In genomic region chr5:70995617-70996325, GRCm38 (mm10) we compare ENCODE assay signal across 10 mouse cellular contexts.
DNase-seq lines count a peak whose midpoint lies in the region; ATAC-seq lines count a peak whose summit lies in the region.
"Had no signal": no experiment of that assay in that cellular context is flagged by ENCODE, and none has a peak within 500 bp of the region (broad histone marks: within the 10 kb centered on the region; RNA-seq: fewer than 3 reads in every experiment).

No protein-coding gene starts in this region.

- no peaks in the 10 kb centered on the region for H3K36me3 ChIP-seq in midbrain, embryonic 16.5 days (ENCODE audit: control insufficient read depth, insufficient read depth, low read length)
- H3K36me3 ChIP-seq in heart, embryonic 10.5 days: no peaks in the 10 kb centered on the region
- H3K36me3 ChIP-seq: heart, embryonic 15.5 days; liver, embryonic 15.5 days had no signal

- peak; percentile 9 for DNase-seq in cerebellum, adult 11 months
- DNase-seq in cerebellum, postnatal 10 days: peak; percentile 90 to 95
- DNase-seq in layer of hippocampus, adult 9-10 months (ENCODE audit: low spot score): peak; percentile 49
- DNase-seq in heart, embryonic 10.5 days (ENCODE audit: low spot score): no peak
- no peak for DNase-seq in ovary, postnatal 36 days (ENCODE audit: low spot score)
- DNase-seq in heart, postnatal 36 days: no peak

- H3K4me2 ChIP-seq in midbrain, embryonic 16.5 days (ENCODE audit: low read length): no peak overlapping the region
- H3K4me2 ChIP-seq: heart, embryonic 15.5 days; liver, embryonic 15.5 days had no signal

- H3K4me3 ChIP-seq in midbrain, embryonic 16.5 days (ENCODE audit: low read depth, low read length): no peak overlapping the region
- H3K4me3 ChIP-seq in heart, embryonic 10.5 days: no peak overlapping the region
- H3K4me3 ChIP-seq: heart, embryonic 15.5 days; liver, embryonic 15.5 days had no signal

- 66% methylated on average over 13 of the region's 13 CpGs for WGBS in midbrain, embryonic 16.5 days
- 71% methylated on average over 13 of the region's 13 CpGs for WGBS in heart, embryonic 10.5 days

- peak; percentile 83 for ATAC-seq in midbrain, embryonic 16.5 days

- H3K4me1 ChIP-seq in midbrain, embryonic 16.5 days (ENCODE audit: control insufficient read depth, insufficient read depth, low read length): no peaks in the 10 kb centered on the region
- no peaks in the 10 kb centered on the region for H3K4me1 ChIP-seq in heart, embryonic 10.5 days
- H3K4me1 ChIP-seq: heart, embryonic 15.5 days; liver, embryonic 15.5 days had no signal

- H3K9me3 ChIP-seq in midbrain, embryonic 16.5 days (replicated peaks; ENCODE audit: control insufficient read depth, low read length, poor library complexity, severe bottlenecking): no peaks in the 10 kb centered on the region
- H3K9me3 ChIP-seq in heart, embryonic 10.5 days: no peaks in the 10 kb centered on the region
- H3K9me3 ChIP-seq: heart, embryonic 15.5 days; liver, embryonic 15.5 days had no signal

- no peak overlapping the region for H3K9ac ChIP-seq in midbrain, embryonic 16.5 days (ENCODE audit: low read depth, low read length)
- H3K9ac ChIP-seq: heart, embryonic 15.5 days; liver, embryonic 15.5 days had no signal

- intact Hi-C loops in heart, postnatal 36 days (cut with DNase I): no loop called here

- no peak overlapping the region for H3K27ac ChIP-seq in midbrain, embryonic 16.5 days (ENCODE audit: low read length)
- no peak overlapping the region for H3K27ac ChIP-seq in heart, embryonic 10.5 days
- H3K27ac ChIP-seq: heart, embryonic 15.5 days; kidney, postnatal 0 days; liver, embryonic 15.5 days had no signal

- H3K27me3 ChIP-seq in midbrain, embryonic 16.5 days (ENCODE audit: control insufficient read depth, insufficient read depth, low read depth, low read length): no peaks in the 10 kb centered on the region
- no peaks in the 10 kb centered on the region for H3K27me3 ChIP-seq in heart, embryonic 10.5 days (ENCODE audit: insufficient read depth, poor library complexity, severe bottlenecking)
- H3K27me3 ChIP-seq: heart, embryonic 15.5 days; liver, embryonic 15.5 days had no signal

Comparison
In these comparisons a context has a peak if more than half of its experiments do, and no peak if none do; other contexts are left out.
1. DNase-seq: peak in cerebellum, adult 11 months (single experiment), cerebellum, postnatal 10 days (2 of 2) and layer of hippocampus, adult 9-10 months (single experiment); none in heart, embryonic 10.5 days (single experiment), ovary, postnatal 36 days (single experiment) and heart, postnatal 36 days (0 of 2).